Mouse (Mus musculus): ENCODE data around the gene Aqp5.

- no peak for TF ChIP-seq CTCF (IDR thresholded peaks at IDR 0.05; ENCODE audit: low read depth)
- no peak for TF ChIP-seq EP300 (IDR thresholded peaks at IDR 0.05; ENCODE audit: low read depth)
Measured at GRCm38 (mm10) chr15:99584407-99585202, 6.0 kb upstream of the Aqp5 start.

All from liver, embryonic 14.5 days (tissue).